In the genomic region with DNA sequence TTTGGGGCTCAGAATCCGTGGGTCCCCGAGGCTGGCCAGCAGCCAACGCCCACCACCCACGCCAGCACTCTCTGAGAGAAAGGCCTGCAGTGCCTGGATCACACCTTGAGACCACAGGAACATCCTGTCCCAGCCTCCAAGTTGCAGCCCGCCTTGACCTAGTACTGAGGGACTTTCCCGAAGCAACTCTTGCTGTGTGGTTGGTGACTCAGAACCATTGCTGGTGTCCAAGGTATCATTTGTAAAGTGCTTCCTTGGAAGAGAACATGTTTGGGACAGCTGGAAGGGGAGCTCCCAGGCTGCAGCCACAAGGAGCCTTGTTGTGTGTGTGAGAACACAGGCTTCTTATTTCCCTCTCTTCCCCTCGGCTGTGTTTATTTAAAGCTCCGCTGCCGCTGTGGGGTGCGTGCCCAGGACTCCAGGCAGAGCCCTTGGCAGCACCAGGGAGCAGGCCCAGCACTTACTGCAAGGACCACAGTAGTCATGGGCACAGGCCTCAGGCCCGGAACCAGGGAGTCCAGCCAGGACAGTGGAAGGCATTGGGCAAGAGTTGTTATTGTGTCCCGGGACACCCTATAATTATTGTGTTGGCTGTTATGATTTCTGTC, we compare ENCODE assay signal across 8 mouse cellular contexts.
DNase-seq lines count a peak whose midpoint lies in the region; ATAC-seq and TF ChIP-seq lines count a peak whose summit lies in the region.

No protein-coding gene starts in this region.

- no peaks in the 10 kb centered on the region for H3K4me1 ChIP-seq in forebrain, embryonic 10.5 days

- WGBS in forebrain, embryonic 10.5 days: 80% methylated on average over 12 of the region's 12 CpGs

- DNase-seq in right cerebral cortex, adult 18-20 months: peak; percentile 39
- no peak for DNase-seq in right cerebral cortex, postnatal 4 days
- peak; percentile 65 for DNase-seq in fat pad, adult 2 months (ENCODE audit: extremely low read depth, low read depth, low spot score)
- DNase-seq in layer of hippocampus, adult 2 months (ENCODE audit: low spot score in 2 of 2): peak; percentile 19 to 22
- DNase-seq in lung, postnatal 36 days: peak; percentile 24
- no peak for DNase-seq in forebrain, embryonic 10.5 days (ENCODE audit: extremely low spot score, low spot score)
- no peak for DNase-seq in cerebellum, adult 9-10 months

- no peak for ATAC-seq in megakaryocyte progenitor cell, adult 5-6 weeks (replicated peaks; ENCODE audit: poor library complexity)

- H3K27me3 ChIP-seq in forebrain, embryonic 10.5 days (ENCODE audit: poor library complexity, severe bottlenecking): no peaks in the 10 kb centered on the region

- no peaks in the 10 kb centered on the region for H3K36me3 ChIP-seq in forebrain, embryonic 10.5 days (replicated peaks)

- no peak for TF ChIP-seq CTCF in layer of hippocampus, adult 2 months (conservative IDR thresholded peaks at IDR 0.05)

- H3K4me3 ChIP-seq in layer of hippocampus, adult 2 months: no peak overlapping the region
- H3K4me3 ChIP-seq in forebrain, embryonic 10.5 days: no peak overlapping the region

- peak overlapping the region; percentile 64 for H3K27ac ChIP-seq in layer of hippocampus, adult 2 months
- no peak overlapping the region for H3K27ac ChIP-seq in forebrain, embryonic 10.5 days

- peaks cover 6% of the 10 kb centered on the region; the same call in 1 of the 2 replicates for H3K9me3 ChIP-seq in forebrain, embryonic 10.5 days

Comparison
In these comparisons a context has a peak if more than half of its experiments do, and no peak if none do; other contexts are left out.
1. DNase-seq: peak in right cerebral cortex, adult 18-20 months (single experiment), fat pad, adult 2 months (single experiment), layer of hippocampus, adult 2 months (2 of 2) and lung, postnatal 36 days (single experiment); none in right cerebral cortex, postnatal 4 days (single experiment), forebrain, embryonic 10.5 days (single experiment) and cerebellum, adult 9-10 months (single experiment).